Mouse (Mus musculus) megakaryocyte, adult 5-6 weeks (primary cell): Measurements from ENCODE around the gene Actc1. TPM values are rescaled to one million over a fixed set of nuclear protein-coding genes. Genes with fewer than 3 reads are reported as not detected.

ENCODE experiments used
- ATAC-seq: 2 replicates; pipeline ENCODE4 v1.8.0; 2016; ENCODE audit warnings: mild to moderate bottlenecking, inconsistent platforms; ENCODE audit not compliant: poor library complexity, severe bottlenecking
- total RNA-seq, 2 experiments: library from RNA; stranded (forward) in 1 of 2; stranded (reverse) in 1 of 2; fragments of 153-499, 151-499 nt in 1 of 2; fragments of 221-1000, 200-1000 nt in 1 of 2; gene quantifications; 2 replicates each; pipeline versions ENCODE4 v1.2.3 to v1.2.4; 2015 to 2017

Gene Actc1
- total RNA-seq, 2 experiments from 2014 or later, result not detected

DNA sequence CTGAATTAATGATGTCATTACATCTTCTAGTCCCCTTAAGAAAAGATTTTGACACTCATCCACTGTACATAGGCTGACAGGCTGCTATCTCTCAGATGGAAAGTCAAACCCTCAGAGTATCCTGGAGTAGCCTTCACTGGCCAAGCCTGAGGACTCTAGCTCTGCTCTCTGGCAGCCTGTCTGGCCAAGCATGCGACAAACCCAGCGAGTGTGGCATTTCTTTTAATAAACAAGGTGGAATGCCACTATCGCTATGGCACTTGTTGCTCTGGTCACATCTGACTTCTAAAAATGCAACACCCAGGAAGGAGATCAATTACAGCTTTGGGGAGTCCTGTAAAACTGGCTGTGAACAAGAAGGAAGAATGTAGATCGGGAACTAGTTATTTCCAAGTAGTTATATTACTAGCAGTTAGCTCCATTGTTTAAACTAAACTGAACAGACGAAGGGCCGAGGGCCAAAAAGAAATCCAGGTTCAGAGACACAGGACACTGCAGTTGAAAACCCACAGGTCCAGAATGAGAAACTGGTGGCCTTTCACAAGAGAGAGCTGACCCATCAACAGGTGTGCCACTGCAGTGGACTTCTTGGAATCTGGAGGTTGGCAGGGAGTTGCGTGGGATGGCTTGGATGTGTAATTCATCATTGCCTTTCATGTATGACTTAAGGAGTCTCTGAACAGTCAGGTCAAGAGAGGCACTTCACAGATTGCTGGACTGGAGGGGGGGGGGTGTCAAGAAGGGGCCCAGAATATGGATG, 2.1 kb downstream of the Actc1 start:
- no peak for ATAC-seq

DNA sequence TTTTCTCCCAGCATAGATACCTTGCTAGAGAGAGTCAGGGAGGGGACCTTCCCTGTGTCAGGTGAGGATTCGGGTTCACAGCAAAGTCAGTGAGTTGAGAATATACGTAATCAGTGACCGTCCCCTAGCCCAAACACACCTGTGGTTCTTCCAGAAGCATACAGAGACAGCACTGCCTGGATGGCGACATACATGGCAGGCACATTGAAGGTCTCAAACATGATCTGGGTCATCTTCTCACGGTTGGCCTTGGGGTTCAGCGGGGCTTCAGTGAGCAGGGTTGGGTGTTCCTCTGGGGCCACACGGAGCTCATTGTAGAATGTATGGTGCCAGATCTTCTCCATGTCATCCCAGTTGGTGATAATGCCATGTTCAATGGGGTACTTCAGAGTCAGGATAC, 3.2 kb downstream of the Actc1 start:
- no peak for ATAC-seq

DNA sequence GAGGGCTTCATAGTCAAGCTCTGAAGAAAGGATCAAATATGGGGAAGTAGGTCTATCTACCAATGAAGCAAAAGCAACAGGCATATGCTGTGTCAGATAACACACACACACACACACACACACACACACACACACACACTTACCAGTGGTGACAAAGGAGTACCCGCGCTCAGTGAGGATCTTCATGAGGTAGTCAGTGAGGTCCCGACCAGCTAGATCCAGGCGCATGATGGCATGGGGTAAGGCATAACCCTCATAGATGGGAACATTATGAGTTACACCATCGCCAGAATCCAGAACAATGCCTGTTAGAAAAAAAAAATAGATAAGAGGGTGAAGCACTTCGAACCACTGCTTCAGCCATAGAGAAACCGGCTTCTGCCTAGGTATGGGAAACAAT, 4.0 kb downstream of the Actc1 start:
- no peak for ATAC-seq

DNA sequence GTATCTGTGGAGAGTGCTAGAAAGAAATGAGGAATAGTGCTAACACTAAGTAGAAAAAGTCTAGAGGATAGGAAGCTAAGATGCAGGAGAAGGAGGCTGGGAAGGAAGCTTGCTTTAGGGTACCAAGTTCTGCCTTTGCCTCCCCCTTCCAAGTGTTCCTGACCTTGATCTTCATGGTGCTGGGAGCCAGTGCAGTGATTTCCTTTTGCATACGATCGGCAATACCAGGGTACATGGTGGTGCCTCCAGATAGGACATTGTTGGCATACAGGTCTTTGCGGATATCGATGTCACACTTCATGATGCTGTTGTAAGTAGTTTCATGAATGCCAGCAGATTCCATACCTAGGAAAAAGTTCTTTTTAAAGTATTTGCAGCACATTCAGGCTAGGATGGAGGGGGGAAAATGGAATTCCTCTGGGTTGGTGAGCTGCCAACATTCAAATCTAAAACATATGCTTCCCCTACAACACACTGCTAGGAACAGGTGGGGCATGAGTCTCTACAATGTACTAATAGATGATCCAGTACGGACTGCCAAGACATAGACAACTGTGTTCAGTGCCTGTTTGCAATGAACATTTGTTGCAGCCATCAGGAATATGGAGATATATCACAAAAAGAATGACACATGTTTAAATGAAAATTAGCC, 5.3 kb downstream of the Actc1 start:
- no peak for ATAC-seq

DNA sequence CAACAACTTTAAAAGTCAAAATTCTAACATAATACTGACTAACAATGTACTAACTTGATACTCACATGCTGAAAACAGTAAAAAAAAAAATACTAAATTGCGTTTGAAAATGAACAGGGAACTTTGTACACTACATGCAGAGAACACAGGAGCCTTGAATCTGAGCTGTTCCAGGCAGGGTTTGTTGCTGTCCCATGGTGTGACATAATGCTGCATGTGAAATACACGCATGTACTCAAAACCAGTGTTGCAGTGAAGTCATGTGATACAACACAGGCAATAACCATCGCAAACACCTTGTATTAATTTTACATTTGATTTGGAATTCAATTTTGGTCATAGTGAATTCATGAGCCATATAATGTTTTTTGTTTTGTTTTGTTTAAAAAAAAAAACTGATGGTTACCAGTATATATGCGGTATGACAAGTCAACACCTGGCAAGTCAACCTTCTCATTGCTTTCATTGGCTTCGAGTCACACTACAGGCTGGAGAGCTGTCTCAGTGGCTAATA, 7.1 kb downstream of the Actc1 start:
- ATAC-seq, result no peak

DNA sequence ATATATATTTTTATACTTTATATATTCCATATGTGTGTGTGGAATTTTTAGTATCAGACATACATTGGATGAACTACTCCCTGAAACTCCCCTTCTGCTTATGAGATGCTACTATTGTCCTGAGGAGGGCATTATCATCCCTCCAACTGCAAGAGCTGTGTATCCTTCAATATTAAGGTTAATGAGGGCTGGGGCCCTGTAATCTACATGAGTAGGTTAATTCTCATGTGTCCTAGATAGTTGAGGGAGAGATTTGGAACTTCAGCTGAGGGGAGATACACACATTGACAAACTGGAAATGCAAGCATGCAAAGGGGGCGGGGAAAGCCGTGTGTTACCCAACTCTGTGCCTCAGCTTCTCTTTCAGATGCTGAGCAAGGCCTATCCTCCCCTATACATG, 15.4 kb downstream of the Actc1 start:
- ATAC-seq, result no peak

DNA sequence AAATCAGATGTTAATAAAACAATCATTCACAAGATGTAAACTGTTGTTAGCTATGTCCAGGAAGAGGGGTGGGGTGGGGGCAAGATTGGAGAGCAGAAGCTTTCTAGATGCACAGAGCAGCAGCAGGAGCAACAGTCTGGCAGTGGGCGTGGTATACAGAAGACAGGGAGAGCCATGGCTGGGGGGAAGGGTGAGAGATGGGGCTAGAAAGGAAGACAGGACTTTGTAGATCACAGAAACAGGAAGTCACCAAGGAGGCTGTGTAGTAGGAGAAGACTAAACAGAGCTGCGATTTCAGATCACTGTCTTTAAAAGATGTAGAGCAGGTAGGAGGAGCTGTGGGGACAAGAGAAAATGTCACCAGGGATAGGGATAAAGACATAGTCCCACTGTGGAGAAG, 21.1 kb downstream of the Actc1 start:
- ATAC-seq, result no peak

DNA sequence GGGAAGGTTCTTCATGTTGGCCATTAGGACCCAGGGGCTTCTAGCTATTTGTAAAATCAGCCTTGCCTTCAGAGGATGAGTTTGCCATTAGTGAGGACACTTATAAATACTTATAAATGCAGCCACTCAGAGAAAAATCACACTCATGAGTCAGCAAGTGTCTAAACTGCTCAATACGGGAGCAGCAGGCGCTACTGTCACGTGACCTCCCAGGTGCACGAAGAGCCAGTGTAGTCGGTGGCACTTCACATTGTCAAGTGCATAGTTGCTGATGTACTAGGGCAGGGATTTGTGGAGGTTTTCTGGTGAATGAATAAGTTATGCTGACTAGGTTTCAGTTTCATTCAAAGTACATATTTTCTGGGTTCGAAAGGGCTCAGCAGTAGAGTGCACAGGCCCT, 30.0 kb downstream of the Actc1 start:
- no peak for ATAC-seq

DNA sequence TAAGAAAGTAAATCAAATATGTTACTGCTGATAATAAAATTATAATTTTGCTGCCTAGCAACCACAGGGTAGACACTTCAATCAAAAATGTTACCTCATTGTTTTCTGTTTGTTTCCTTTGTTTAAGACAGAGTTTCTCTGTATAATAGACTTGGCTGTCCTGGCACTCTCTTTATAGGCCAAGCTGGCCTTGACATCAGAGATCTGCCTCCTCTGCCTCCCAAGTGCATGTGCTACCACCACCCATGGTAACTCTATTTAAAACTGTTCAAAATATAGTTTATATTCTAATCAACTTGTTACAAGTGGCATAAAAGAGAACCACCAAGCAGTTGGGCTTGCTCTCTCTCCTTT, 33.2 kb downstream of the Actc1 start:
- ATAC-seq, result no peak

DNA sequence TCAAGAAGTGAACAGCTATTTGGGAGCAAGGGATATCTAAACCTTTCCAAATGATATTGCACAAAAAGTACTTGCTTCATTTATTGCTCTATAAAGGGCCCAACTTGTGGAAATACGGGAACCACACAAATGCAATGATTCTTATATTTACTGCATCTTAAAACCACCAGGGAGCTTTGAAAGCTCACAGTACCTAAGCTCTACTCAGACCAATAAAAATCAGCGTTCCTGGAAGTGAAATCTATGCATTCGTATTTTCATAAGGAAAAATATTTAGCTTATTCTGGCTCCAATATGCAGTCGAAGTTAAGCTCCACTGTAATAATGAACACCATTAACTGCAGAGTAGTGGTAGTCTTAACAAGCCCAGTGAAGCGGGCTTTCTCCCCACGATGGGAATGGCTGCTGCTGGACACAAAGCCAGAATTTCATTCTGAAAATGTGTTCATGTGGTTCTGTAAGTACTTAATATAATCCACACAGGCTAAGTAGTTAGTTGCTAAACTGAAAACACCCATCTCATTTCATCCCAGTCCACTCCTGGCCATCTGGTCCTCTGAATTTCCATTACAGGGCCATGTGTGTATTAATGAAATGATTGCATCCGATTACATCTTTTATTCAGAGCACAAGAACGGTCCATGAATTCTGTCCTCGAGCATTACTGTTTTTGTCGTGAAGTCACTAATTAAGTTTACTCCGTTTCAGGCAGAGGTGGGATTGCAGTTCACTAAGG, 33.7 kb downstream of the Actc1 start:
- ATAC-seq, result no peak

DNA sequence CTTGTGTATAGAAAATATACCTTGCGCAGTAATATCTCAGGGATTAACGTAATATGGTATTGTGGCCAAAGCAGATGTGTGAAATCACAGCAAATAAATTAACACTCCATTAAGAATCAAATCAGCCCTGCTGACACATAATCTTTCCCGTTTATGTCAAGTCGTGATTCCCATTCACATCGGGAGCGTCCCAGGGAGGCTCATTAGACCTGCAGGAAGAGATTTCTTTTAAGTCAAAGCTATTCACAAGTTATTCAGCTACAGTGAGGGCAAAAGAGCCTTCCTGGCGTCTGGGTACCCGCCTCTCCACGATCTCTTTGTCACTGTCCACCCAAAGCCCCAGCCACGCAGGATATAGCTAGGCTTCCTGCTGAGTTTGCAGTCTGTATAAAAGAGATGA, 35.2 kb downstream of the Actc1 start:
- ATAC-seq, result no peak

DNA sequence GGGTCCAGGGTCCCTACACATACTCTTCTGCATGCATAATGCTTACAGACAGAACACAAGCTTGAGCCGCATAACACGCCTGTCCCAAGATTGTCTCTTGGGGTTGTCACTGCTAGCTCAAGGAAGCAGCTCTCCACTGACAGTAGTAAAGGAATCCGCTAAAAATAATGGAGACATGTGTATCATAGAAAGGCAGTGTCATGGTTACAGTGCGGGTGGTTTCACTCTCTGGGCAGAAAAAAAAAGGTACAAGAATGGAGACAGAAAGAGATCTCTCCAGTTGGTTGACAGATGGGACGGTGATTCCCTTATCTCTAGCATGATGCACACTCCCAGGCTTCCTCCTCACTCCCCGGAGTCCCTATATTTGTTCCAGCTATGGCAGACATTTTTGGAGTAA, 38.5 kb downstream of the Actc1 start:
- ATAC-seq, result no peak

DNA sequence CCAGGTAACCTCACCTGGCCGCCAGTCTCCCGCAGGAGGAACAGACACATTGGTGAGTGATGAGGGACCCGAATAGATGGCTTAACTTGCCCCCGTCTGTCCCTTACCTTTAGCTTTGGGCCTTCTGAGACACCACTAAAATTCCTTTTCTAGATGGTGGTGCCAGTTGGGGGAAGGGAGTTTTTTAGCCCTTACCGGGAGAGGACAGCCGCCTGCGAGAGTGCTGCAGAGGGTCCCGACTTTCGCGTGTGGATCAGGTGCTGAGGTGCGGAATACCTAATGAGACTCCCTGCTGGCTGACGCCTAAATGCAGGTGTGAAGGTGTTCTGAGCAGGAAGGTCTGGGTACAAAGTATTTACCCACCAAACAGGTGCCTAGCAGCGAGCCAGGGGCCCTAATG, 39.5 kb downstream of the Actc1 start:
- ATAC-seq, result no peak

DNA sequence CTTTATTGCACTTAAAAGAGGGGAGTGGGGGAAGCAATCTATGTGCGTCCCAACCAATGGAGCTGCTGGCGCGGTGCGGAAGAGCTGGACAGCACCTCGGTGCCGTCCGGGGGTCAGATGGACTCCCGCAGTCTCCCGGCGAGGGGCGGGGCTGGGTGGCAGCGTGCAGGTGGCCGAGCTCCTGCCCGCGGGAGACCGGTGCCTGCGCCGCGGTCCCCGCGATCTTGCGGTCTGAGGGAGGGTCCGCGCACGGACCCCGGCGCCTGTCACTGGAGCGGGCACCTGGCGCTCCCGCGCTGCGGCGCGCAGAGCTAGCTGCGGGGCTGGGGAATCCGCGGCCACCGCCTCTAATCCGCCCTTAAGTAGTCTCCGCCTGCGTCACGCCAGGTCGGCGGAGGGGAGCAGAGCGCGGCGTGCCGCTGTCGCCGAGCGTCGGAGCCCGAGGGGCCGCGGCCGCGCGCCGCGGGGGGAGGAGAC, 40.0 kb downstream of the Actc1 start, which contains the start of gene Gjd2:
TSS of gene Gjd2 (minus strand) at position 325 of the 477 bp plus-strand sequence.
- no peak for ATAC-seq

DNA sequence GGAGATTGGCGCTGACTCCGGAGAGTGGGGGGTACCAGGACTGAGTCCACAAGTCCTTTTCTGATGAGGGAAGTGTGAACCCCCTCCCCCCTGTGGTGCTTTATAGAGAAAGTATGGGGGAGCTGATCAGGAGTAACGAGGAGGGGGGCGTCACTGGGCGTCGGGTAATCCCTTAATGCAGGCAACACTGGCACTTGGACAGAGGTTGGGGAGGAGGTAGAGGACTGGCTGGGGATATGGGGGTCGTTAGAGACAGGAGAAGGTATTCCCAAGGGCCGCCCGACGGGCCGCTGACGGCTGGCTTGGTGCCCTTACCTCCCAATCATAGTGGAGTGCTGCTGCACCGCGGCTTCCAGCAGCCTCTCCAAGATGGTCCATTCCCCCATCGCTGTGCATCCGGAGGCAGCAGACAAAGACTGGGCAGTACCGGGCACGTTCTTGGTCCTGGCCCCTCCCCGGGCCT, 40.6 kb downstream of the Actc1 start:
- ATAC-seq, result no peak

DNA sequence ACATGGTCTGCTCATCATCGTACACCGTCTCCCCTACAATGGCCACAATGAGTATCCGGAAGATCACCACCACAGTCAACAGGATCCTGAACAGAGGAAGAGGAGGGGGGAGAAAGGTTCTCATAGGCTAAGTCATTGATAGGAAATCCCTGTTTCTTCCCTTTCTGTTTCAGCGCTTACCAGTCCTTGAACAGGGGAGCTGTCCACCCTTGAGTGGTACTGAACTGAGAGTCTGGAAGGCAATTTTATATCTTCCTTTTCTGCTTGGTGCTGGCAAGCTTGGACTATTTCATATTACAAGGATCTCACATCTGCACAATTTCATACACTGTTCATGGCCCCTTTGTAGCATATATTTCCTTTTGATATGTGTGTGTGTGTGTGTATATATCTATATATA, 41.5 kb downstream of the Actc1 start:
- ATAC-seq, result no peak

DNA sequence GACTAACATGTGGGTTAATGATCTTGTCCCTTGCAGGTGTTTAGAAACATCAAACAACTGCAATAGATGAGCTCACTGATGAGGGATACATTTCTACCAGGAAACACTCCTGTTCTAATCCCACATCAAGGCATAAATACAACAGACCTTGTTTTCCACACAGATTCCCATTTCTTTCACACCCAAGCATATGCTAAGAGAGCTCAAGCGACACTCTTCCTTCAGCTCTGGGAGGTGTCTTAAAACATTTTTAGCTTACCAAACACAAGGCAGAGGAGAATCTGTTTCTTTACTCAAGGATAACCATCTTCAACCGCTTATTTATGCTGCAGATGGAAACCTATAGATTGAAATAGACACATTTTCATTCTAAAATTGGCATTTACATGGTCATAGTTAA, 45.0 kb downstream of the Actc1 start:
- no peak for ATAC-seq

DNA sequence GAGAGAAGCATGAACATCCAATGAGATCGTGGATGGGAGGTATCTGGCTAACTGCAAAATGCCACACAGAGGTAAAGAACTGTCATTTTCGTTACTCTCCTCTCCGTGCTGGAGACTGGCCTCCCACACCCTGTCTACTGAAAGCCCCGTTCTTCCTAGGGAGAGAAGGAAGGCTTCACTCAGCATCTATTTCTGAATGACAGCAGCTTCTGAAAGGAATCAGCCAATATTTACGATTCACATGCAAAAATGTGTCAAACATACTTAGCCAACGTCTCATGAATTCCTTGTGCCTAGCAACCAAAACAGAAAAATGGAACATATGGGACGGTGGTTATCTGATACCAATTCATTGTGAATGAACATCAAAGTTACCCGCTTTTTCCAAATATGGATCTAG, 55.9 kb downstream of the Actc1 start:
- no peak for ATAC-seq
